8 mouse cellular contexts compared by ENCODE assay signal in genomic region chr2:84743561-84743960, GRCm38 (mm10). TPM values are rescaled to one million over a fixed set of nuclear protein-coding genes. Genes with fewer than 3 reads are reported as not detected.
A peak's percentile ranks its signal among the peaks of the same experiment; 100 is the strongest.
DNase-seq lines count a peak whose midpoint lies in the region; ATAC-seq and TF ChIP-seq lines count a peak whose summit lies in the region.

TSS of gene Gm19426 (minus strand) at chr2:84743655.

- peak; percentile 76 to 84 for DNase-seq in adrenal gland, postnatal 36 days
- peak; percentile 61 to 78 for DNase-seq in heart, adult 9 months (ENCODE audit: low spot score in 2 of 2)
- peak; percentile 72 for DNase-seq in kidney, adult 18-20 months
- DNase-seq in limb, embryonic 14.5 days (ENCODE audit: low spot score) = peak; percentile 98

- peak within 1 kb of the TSS; percentile 100 for H3K27ac ChIP-seq in embryonic facial prominence, embryonic 12.5 days
- peak within 1 kb of the TSS; percentile 100 for H3K27ac ChIP-seq in limb, embryonic 14.5 days (replicated peaks; ENCODE audit: low read depth, low read length)
- H3K27ac ChIP-seq in midbrain, embryonic 13.5 days = peak within 1 kb of the TSS; percentile 98
- peak within 1 kb of the TSS; percentile 39; the same call in 1 of the 2 replicates for H3K27ac ChIP-seq in testis, adult 2 months (ENCODE audit: control insufficient read depth, insufficient read depth, low read depth, low read length)

- peak within 1 kb of the TSS; percentile 97 for H3K4me2 ChIP-seq in embryonic facial prominence, embryonic 12.5 days (replicated peaks)
- peak within 1 kb of the TSS; percentile 86 for H3K4me2 ChIP-seq in limb, embryonic 14.5 days (replicated peaks; ENCODE audit: low read depth, low read length, severe bottlenecking)
- peak within 1 kb of the TSS; percentile 86 for H3K4me2 ChIP-seq in midbrain, embryonic 13.5 days (replicated peaks)

- WGBS in embryonic facial prominence, embryonic 12.5 days = 1% methylated on average over 25 of the region's 25 CpGs
- 1% methylated on average over 25 of the region's 25 CpGs for WGBS in limb, embryonic 14.5 days
- WGBS in midbrain, embryonic 13.5 days = under 1% methylated on average over 25 of the region's 25 CpGs

- H3K36me3 ChIP-seq in embryonic facial prominence, embryonic 12.5 days = peaks cover 14% of the 10 kb centered on the region; the same call in 1 of the 2 replicates
- peaks cover 19% of the 10 kb centered on the region for H3K36me3 ChIP-seq in limb, embryonic 14.5 days (ENCODE audit: control insufficient read depth, insufficient read depth, low read length)
- no peaks in the 10 kb centered on the region for H3K36me3 ChIP-seq in midbrain, embryonic 13.5 days
- H3K36me3 ChIP-seq in testis, adult 2 months (ENCODE audit: control insufficient read depth, insufficient read depth, low read length) = no peaks in the 10 kb centered on the region

- no peaks in the 10 kb centered on the region for H3K27me3 ChIP-seq in embryonic facial prominence, embryonic 12.5 days
- H3K27me3 ChIP-seq in limb, embryonic 14.5 days (ENCODE audit: control insufficient read depth, insufficient read depth, low read length) = no peaks in the 10 kb centered on the region
- H3K27me3 ChIP-seq in midbrain, embryonic 13.5 days = no peaks in the 10 kb centered on the region
- H3K27me3 ChIP-seq in testis, adult 2 months (ENCODE audit: control insufficient read depth, insufficient read depth, low read length) = no peaks in the 10 kb centered on the region

- peak within 1 kb of the TSS; percentile 82 for H3K4me3 ChIP-seq in embryonic facial prominence, embryonic 12.5 days
- peak within 1 kb of the TSS; percentile 94 for H3K4me3 ChIP-seq in limb, embryonic 14.5 days (replicated peaks; ENCODE audit: low read length)
- peak within 1 kb of the TSS; percentile 90 for H3K4me3 ChIP-seq in midbrain, embryonic 13.5 days (replicated peaks)
- peak within 1 kb of the TSS; percentile 85 for H3K4me3 ChIP-seq in testis, adult 2 months (ENCODE audit: control insufficient read depth, low read depth, low read length)

- H3K9ac ChIP-seq in embryonic facial prominence, embryonic 12.5 days = peak within 1 kb of the TSS; percentile 98
- H3K9ac ChIP-seq in limb, embryonic 14.5 days (ENCODE audit: low read depth, low read length, severe bottlenecking) = peak within 1 kb of the TSS; percentile 99
- H3K9ac ChIP-seq in midbrain, embryonic 13.5 days (replicated peaks) = peak within 1 kb of the TSS; percentile 99

- no peaks in the 10 kb centered on the region for H3K9me3 ChIP-seq in embryonic facial prominence, embryonic 12.5 days
- H3K9me3 ChIP-seq in limb, embryonic 14.5 days (ENCODE audit: control insufficient read depth, low read length) = no peaks in the 10 kb centered on the region
- H3K9me3 ChIP-seq in midbrain, embryonic 13.5 days = no peaks in the 10 kb centered on the region

- peaks cover 42% of the 10 kb centered on the region for H3K4me1 ChIP-seq in embryonic facial prominence, embryonic 12.5 days
- peaks cover 34% of the 10 kb centered on the region for H3K4me1 ChIP-seq in limb, embryonic 14.5 days (ENCODE audit: control insufficient read depth, insufficient read depth, low read length)
- peaks cover 49% of the 10 kb centered on the region for H3K4me1 ChIP-seq in midbrain, embryonic 13.5 days (replicated peaks)
- peaks cover 22% of the 10 kb centered on the region for H3K4me1 ChIP-seq in testis, adult 2 months (ENCODE audit: control insufficient read depth, insufficient read depth, low read length)

- TF ChIP-seq POLR2A in limb, embryonic 14.5 days (IDR thresholded peaks at IDR 0.05; ENCODE audit: borderline replicate concordance, extremely low read depth, insufficient read depth, insufficient read length) = peak; percentile 89; the same call in 1 of the 2 replicates
- no peak for TF ChIP-seq POLR2A in testis, adult 2 months (IDR thresholded peaks at IDR 0.05; ENCODE audit: control insufficient read depth, low read depth, low read length)

- TF ChIP-seq CTCF in testis, adult 2 months (IDR thresholded peaks at IDR 0.05; ENCODE audit: control insufficient read depth, insufficient read depth, insufficient replicate concordance, low read depth, low read length) = no peak

- peak; percentile 38 for ATAC-seq in CD4-positive, CD25-positive, alpha-beta regulatory T cell, adult 4 months
- ATAC-seq in embryonic facial prominence, embryonic 12.5 days (ENCODE audit: insufficient number of reproducible peaks, insufficient read depth, low FRiP score, low TSS enrichment) = peak; percentile 89
- ATAC-seq in limb, embryonic 14.5 days (ENCODE audit: low FRiP score, low read depth) = peak; percentile 93
- peak; percentile 87 for ATAC-seq in midbrain, embryonic 13.5 days

RNA-seq across cellular contexts. Expression of gene Gm19426, which starts in this region (rescaled TPM):
- polyA plus RNA-seq in CD4-positive, CD25-positive, alpha-beta regulatory T cell, adult 4 months (2017; shearing (Covaris generic)) = not detected
- total RNA-seq in adrenal gland, postnatal 36 days (2021) = 1 to 10 TPM; 1.5 to 2.4 TPM
- 13.0 and 13.9 TPM in 2 replicates for polyA plus RNA-seq in embryonic facial prominence, embryonic 12.5 days (2016; fragmentation: Nextera tagmentation; extraction: Ambion mirVana)
- polyA plus RNA-seq in limb, embryonic 14.5 days (2012; rRNA removed) = 11.6 and 14.9 TPM in 2 replicates
- 4.3 and 5.7 TPM in 2 replicates for polyA plus RNA-seq in limb, embryonic 14.5 days (2014; fragmentation: Nextera tagmentation; extraction: Ambion mirVana)
- 7.9 and 8.1 TPM in 2 replicates for polyA plus RNA-seq in midbrain, embryonic 13.5 days (2015; fragmentation: Nextera tagmentation; extraction: Ambion mirVana)
- polyA plus RNA-seq in testis, adult 2 months (2012; rRNA removed) = 0.21 and 0.26 TPM in 2 replicates

Comparison
In these comparisons a context has a peak if more than half of its experiments do, and no peak if none do; other contexts are left out.
1. Peak in every context shown above with its lines: DNase-seq, ATAC-seq, H3K4me3 ChIP-seq and H3K27ac ChIP-seq.
2. Peak in ATAC-seq in CD4-positive, CD25-positive, alpha-beta regulatory T cell, adult 4 months; RNA of the gene not detected or under 1 TPM.
3. ATAC-seq: peak in every context shown above with its lines; median percentile 93 in limb, embryonic 14.5 days; 89 in embryonic facial prominence, embryonic 12.5 days; 87 in midbrain, embryonic 13.5 days; 38 in CD4-positive, CD25-positive, alpha-beta regulatory T cell, adult 4 months.
4. H3K27ac ChIP-seq: peak in every context shown above with its lines; median percentile 100 in embryonic facial prominence, embryonic 12.5 days; 100 in limb, embryonic 14.5 days; 98 in midbrain, embryonic 13.5 days; 39 in testis, adult 2 months.